Mouse (Mus musculus): ENCODE data around the gene Tex48. TPM values are rescaled to one million over a fixed set of nuclear protein-coding genes. Genes with fewer than 3 reads are reported as not detected.

Tex48 gene
- polyA plus RNA-seq, 1 experiment from 2014 or later: not detected

- DNase-seq (ENCODE audit: low spot score): no peak
- no peak for ATAC-seq (ENCODE audit: insufficient number of reproducible peaks, low FRiP score, low TSS enrichment, low read depth)
- Histone ChIP-seq H3K36me3 (ENCODE audit: control insufficient read depth, insufficient read depth, low read length) (no peaks in the 10 kb centered on the region), H3K4me1 (ENCODE audit: control insufficient read depth, insufficient read depth, low read length) (no peaks in the 10 kb centered on the region), H3K4me3 (ENCODE audit: low read depth, low read length) (no peak overlapping the region), H3K4me2 (ENCODE audit: low read depth, severe bottlenecking) (no peak overlapping the region), H3K27me3 (ENCODE audit: control insufficient read depth, insufficient read depth, low read length) (no peaks in the 10 kb centered on the region), H3K9me3 (ENCODE audit: control insufficient read depth, low read length) (no peaks in the 10 kb centered on the region), H3K9ac (ENCODE audit: low read length) (no peak overlapping the region), H3K27ac (replicated peaks; ENCODE audit: low read depth, low read length) (no peak overlapping the region)
Observed at GRCm38 (mm10) chr4:63643956-63644726, 21.9 kb upstream of the Tex48 start.

DNA sequence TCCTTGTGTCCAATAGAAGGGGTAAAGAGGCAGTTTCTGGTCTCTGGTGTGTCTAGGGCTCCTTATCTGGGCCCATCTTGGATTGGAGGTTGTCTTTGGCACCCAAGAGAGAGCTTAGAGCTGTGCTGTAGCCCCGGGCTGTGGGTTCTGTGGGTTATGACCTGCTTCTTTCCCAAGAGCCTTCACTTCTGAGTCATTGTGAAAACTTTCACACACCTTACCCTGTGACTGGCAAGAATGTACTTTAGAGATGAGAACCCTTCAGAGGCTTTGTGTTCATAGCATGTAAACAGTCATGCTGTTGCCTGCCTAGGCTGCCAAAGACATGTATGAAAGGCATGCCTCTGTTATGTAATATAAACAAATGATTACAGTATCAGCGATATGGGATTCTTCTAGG is 17.6 kb upstream of the Tex48 start:
- H3K36me3 ChIP-seq (ENCODE audit: control insufficient read depth, insufficient read depth, low read length): no peaks in the 10 kb centered on the region
- H3K9me3 ChIP-seq (ENCODE audit: control insufficient read depth, low read length): no peaks in the 10 kb centered on the region
- DNase-seq (ENCODE audit: low spot score) (no peak), ATAC-seq (ENCODE audit: insufficient number of reproducible peaks, low FRiP score, low TSS enrichment, low read depth) (no peak)
- H3K4me2 ChIP-seq (ENCODE audit: low read depth, severe bottlenecking): no peak overlapping the region
- no peak overlapping the region for H3K9ac ChIP-seq (ENCODE audit: low read length)
- no peak overlapping the region for H3K27ac ChIP-seq (replicated peaks; ENCODE audit: low read depth, low read length)
- H3K4me1 ChIP-seq (ENCODE audit: control insufficient read depth, insufficient read depth, low read length): no peaks in the 10 kb centered on the region
- H3K27me3 ChIP-seq (ENCODE audit: control insufficient read depth, insufficient read depth, low read length): no peaks in the 10 kb centered on the region
- WGBS: 81% methylated on average over 2 of the region's 2 CpGs
- no peak overlapping the region for H3K4me3 ChIP-seq (ENCODE audit: low read depth, low read length)

DNA sequence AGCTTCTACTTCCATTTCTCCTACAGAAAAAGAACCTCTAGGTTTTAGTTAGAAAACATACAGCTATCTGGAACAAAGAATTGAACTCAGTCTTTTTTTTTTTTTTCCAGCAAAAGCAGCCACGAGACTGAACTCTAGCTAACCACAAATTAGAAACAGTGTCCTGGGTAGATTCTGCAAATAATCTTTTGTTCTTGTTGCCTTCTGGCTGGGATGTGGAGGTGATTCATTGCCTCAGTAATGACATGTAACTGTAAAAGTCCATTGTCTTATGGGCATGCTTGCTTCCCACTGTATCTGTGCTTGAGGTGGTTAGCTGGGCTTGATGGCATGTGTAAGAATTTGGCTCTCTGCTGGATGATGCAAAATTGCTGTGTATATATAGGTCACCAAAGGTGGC is 16.4 kb upstream of the Tex48 start:
- Histone ChIP-seq H3K9ac (ENCODE audit: low read length) (no peak overlapping the region), H3K36me3 (ENCODE audit: control insufficient read depth, insufficient read depth, low read length) (no peaks in the 10 kb centered on the region), H3K4me3 (ENCODE audit: low read depth, low read length) (no peak overlapping the region), H3K4me1 (ENCODE audit: control insufficient read depth, insufficient read depth, low read length) (no peaks in the 10 kb centered on the region), H3K27ac (replicated peaks; ENCODE audit: low read depth, low read length) (no peak overlapping the region), H3K27me3 (ENCODE audit: control insufficient read depth, insufficient read depth, low read length) (no peaks in the 10 kb centered on the region), H3K9me3 (ENCODE audit: control insufficient read depth, low read length) (no peaks in the 10 kb centered on the region), H3K4me2 (ENCODE audit: low read depth, severe bottlenecking) (no peak overlapping the region)
- ATAC-seq (ENCODE audit: insufficient number of reproducible peaks, low FRiP score, low TSS enrichment, low read depth) (no peak), DNase-seq (ENCODE audit: low spot score) (no peak)
- 52% methylated on average over 1 of the region's 1 CpGs for WGBS

DNA sequence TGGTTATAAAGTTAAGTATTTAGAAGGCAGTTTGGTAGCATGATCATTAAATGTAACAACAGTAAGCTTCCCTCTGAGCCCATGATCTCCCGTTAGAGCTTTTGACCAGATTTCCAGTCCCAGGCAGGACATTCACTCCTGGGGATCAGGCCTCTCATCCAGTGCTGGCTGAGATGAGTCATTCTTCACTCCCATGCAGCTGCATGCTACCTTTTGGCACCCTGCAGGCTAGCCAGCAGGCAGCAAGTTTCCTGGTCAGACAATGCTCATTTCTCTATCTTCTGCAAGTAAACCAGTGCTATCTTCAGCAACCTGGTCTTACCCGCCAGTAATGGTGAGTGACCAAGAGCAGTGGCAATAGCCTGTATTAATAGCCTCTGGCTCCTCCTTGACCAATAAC is 11.0 kb upstream of the Tex48 start:
- Histone ChIP-seq H3K36me3 (ENCODE audit: control insufficient read depth, insufficient read depth, low read length) (no peaks in the 10 kb centered on the region), H3K4me2 (ENCODE audit: low read depth, severe bottlenecking) (no peak overlapping the region), H3K27me3 (ENCODE audit: control insufficient read depth, insufficient read depth, low read length) (no peaks in the 10 kb centered on the region), H3K9me3 (ENCODE audit: control insufficient read depth, low read length) (no peaks in the 10 kb centered on the region), H3K27ac (replicated peaks; ENCODE audit: low read depth, low read length) (no peak overlapping the region), H3K9ac (ENCODE audit: low read length) (no peak overlapping the region), H3K4me3 (ENCODE audit: low read depth, low read length) (no peak overlapping the region), H3K4me1 (ENCODE audit: control insufficient read depth, insufficient read depth, low read length) (no peaks in the 10 kb centered on the region)
- DNase-seq (ENCODE audit: low spot score) (no peak), ATAC-seq (ENCODE audit: insufficient number of reproducible peaks, low FRiP score, low TSS enrichment, low read depth) (no peak)
- 81% methylated on average over 2 of the region's 2 CpGs for WGBS

DNA sequence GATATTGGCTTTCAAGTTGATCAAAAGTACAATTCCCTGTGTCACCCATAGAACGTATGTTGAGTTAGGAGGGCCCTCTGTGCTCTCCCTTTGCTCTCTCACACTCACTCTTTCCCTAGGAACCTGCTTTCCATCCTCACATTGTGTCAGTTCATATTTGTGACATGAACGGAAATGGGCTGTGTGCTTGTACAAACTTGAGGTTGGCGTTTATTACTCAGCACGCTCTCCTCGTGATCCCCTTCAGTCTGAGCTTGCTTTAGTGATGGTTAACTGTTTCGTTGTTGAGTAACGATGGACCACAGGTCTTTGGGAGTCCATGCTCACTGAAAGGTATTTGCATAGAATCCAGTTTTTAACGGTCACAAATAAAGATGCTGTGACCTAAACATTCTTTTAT is 4.9 kb upstream of the Tex48 start:
- no peak overlapping the region for H3K4me3 ChIP-seq (ENCODE audit: low read depth, low read length)
- H3K4me2 ChIP-seq (ENCODE audit: low read depth, severe bottlenecking): no peak overlapping the region
- no peaks in the 10 kb centered on the region for H3K9me3 ChIP-seq (ENCODE audit: control insufficient read depth, low read length)
- 89% methylated on average over 8 of the region's 8 CpGs for WGBS
- H3K27me3 ChIP-seq (ENCODE audit: control insufficient read depth, insufficient read depth, low read length): no peaks in the 10 kb centered on the region
- no peaks in the 10 kb centered on the region for H3K36me3 ChIP-seq (ENCODE audit: control insufficient read depth, insufficient read depth, low read length)
- no peaks in the 10 kb centered on the region for H3K4me1 ChIP-seq (ENCODE audit: control insufficient read depth, insufficient read depth, low read length)
- H3K27ac ChIP-seq (replicated peaks; ENCODE audit: low read depth, low read length): no peak overlapping the region
- DNase-seq (ENCODE audit: low spot score): no peak
- H3K9ac ChIP-seq (ENCODE audit: low read length): no peak overlapping the region
- ATAC-seq (ENCODE audit: insufficient number of reproducible peaks, low FRiP score, low TSS enrichment, low read depth): no peak

DNA sequence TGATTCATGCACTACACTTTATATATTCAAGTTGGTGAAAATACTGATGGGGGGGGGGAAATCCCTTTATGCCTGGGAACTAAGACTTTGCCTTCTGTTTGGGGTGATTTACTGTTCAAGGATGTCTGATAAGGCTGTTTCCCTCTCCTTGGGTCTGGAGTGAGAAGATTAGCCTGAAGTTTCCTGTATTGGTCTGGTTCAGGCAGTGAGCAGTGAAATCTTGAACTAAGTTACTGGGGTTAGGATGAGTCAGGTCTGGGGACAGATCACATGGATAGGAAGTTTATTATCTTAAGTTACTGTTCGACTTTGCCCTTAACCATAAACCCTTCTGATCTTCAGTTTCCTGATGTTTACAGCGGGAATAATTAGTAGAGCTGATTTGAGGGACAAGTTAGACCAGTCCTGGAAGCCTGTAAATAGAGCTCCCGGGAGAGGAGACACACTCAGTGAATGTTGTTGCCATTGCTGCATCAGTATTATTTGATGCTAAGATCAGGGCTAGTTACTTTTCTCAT is 3.4 kb upstream of the Tex48 start:
- H3K4me1 ChIP-seq (ENCODE audit: control insufficient read depth, insufficient read depth, low read length): no peaks in the 10 kb centered on the region
- WGBS: 50% methylated on average over 3 of the region's 3 CpGs
- no peak overlapping the region for H3K4me3 ChIP-seq (ENCODE audit: low read depth, low read length)
- no peaks in the 10 kb centered on the region for H3K36me3 ChIP-seq (ENCODE audit: control insufficient read depth, insufficient read depth, low read length)
- H3K4me2 ChIP-seq (ENCODE audit: low read depth, severe bottlenecking): no peak overlapping the region
- ATAC-seq (ENCODE audit: insufficient number of reproducible peaks, low FRiP score, low TSS enrichment, low read depth): no peak
- H3K9me3 ChIP-seq (ENCODE audit: control insufficient read depth, low read length): no peaks in the 10 kb centered on the region
- no peak overlapping the region for H3K27ac ChIP-seq (replicated peaks; ENCODE audit: low read depth, low read length)
- no peak for DNase-seq (ENCODE audit: low spot score)
- no peaks in the 10 kb centered on the region for H3K27me3 ChIP-seq (ENCODE audit: control insufficient read depth, insufficient read depth, low read length)
- no peak overlapping the region for H3K9ac ChIP-seq (ENCODE audit: low read length)

DNA sequence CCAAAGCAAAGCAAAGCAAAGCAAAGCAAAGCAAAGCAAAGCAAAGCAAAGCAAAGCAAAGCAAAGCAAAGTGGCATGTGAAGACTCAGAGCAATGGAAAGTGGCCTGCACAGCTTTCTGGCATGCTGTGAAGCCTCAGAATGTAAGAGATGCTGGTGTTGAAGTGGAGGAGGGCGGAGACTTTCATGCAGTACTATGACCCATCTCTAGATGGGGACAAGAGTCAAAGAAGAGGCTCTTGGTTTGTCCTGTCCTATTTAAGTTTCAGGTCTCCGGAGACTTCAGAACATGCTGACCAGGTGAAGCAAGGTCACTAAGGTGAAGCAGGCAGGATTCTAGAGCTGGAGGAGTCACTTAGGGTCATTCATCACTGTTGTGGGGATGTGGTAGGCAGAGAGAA is 367 bp downstream of the Tex48 start:
- Histone ChIP-seq H3K27ac (replicated peaks; ENCODE audit: low read depth, low read length) (no peak overlapping the region), H3K4me3 (ENCODE audit: low read depth, low read length) (no peak overlapping the region), H3K27me3 (ENCODE audit: control insufficient read depth, insufficient read depth, low read length) (no peaks in the 10 kb centered on the region), H3K4me1 (ENCODE audit: control insufficient read depth, insufficient read depth, low read length) (no peaks in the 10 kb centered on the region), H3K36me3 (ENCODE audit: control insufficient read depth, insufficient read depth, low read length) (no peaks in the 10 kb centered on the region), H3K4me2 (ENCODE audit: low read depth, severe bottlenecking) (no peak overlapping the region), H3K9ac (ENCODE audit: low read length) (no peak overlapping the region), H3K9me3 (ENCODE audit: control insufficient read depth, low read length) (no peaks in the 10 kb centered on the region)
- 80% methylated on average over 2 of the region's 2 CpGs for WGBS
- DNase-seq (ENCODE audit: low spot score): no peak
- ATAC-seq (ENCODE audit: insufficient number of reproducible peaks, low FRiP score, low TSS enrichment, low read depth): no peak

GRCm38 (mm10) chr4:63608391-63608790 is 13.8 kb downstream of the Tex48 start:
- no peaks in the 10 kb centered on the region for H3K27me3 ChIP-seq (ENCODE audit: control insufficient read depth, insufficient read depth, low read length)
- WGBS: 86% methylated on average over 7 of the region's 7 CpGs
- no peaks in the 10 kb centered on the region for H3K9me3 ChIP-seq (ENCODE audit: control insufficient read depth, low read length)
- ATAC-seq (ENCODE audit: insufficient number of reproducible peaks, low FRiP score, low TSS enrichment, low read depth) (no peak), DNase-seq (ENCODE audit: low spot score) (no peak)
- H3K36me3 ChIP-seq (ENCODE audit: control insufficient read depth, insufficient read depth, low read length): no peaks in the 10 kb centered on the region
- H3K4me2 ChIP-seq (ENCODE audit: low read depth, severe bottlenecking): no peak overlapping the region
- H3K9ac ChIP-seq (ENCODE audit: low read length): no peak overlapping the region
- H3K27ac ChIP-seq (replicated peaks; ENCODE audit: low read depth, low read length): no peak overlapping the region
- no peaks in the 10 kb centered on the region for H3K4me1 ChIP-seq (ENCODE audit: control insufficient read depth, insufficient read depth, low read length)
- no peak overlapping the region for H3K4me3 ChIP-seq (ENCODE audit: low read depth, low read length)

GRCm38 (mm10) chr4:63605968-63606367 is 16.3 kb downstream of the Tex48 start:
- no peaks in the 10 kb centered on the region for H3K4me1 ChIP-seq (ENCODE audit: control insufficient read depth, insufficient read depth, low read length)
- DNase-seq (ENCODE audit: low spot score) (no peak), ATAC-seq (ENCODE audit: insufficient number of reproducible peaks, low FRiP score, low TSS enrichment, low read depth) (no peak)
- no peaks in the 10 kb centered on the region for H3K36me3 ChIP-seq (ENCODE audit: control insufficient read depth, insufficient read depth, low read length)
- no peak overlapping the region for H3K4me2 ChIP-seq (ENCODE audit: low read depth, severe bottlenecking)
- H3K4me3 ChIP-seq (ENCODE audit: low read depth, low read length): no peak overlapping the region
- no peak overlapping the region for H3K9ac ChIP-seq (ENCODE audit: low read length)
- no peaks in the 10 kb centered on the region for H3K9me3 ChIP-seq (ENCODE audit: control insufficient read depth, low read length)
- no peak overlapping the region for H3K27ac ChIP-seq (replicated peaks; ENCODE audit: low read depth, low read length)
- 84% methylated on average over 1 of the region's 1 CpGs for WGBS
- H3K27me3 ChIP-seq (ENCODE audit: control insufficient read depth, insufficient read depth, low read length): no peaks in the 10 kb centered on the region

All from limb, embryonic 11.5 days (tissue).